Mouse (Mus musculus) thymus, adult 2 months (tissue): ENCODE results near the gene Ugt2b36.

Experiments
- CTCF ChIP-seq: fragments of 200-500 bp; IDR thresholded peaks from 2 replicates; pipeline ENCODE4 v1.5.1; 2012; ENCODE audit warnings: mild to moderate bottlenecking, control low read depth, low read length, moderate library complexity, borderline replicate concordance; ENCODE audit not compliant: control insufficient read depth, poor library complexity, insufficient read depth; ENCODE audit errors: extremely low read depth
- POLR2A ChIP-seq: fragments of 200-500 bp; IDR thresholded peaks from 2 replicates; pipeline ENCODE4 v1.6.1; 2012; ENCODE audit warnings: mild to moderate bottlenecking, low read length, control low read depth, moderate library complexity; ENCODE audit not compliant: control insufficient read depth, poor library complexity, insufficient read depth; ENCODE audit errors: extremely low read depth

GRCm38 (mm10) chr5:87091111-87091510 lies 1.2 kb downstream of the Ugt2b36 start:
- TF ChIP-seq CTCF (no peak), POLR2A (no peak)
